ENCODE assay signal across 13 mouse cellular contexts in genomic region chr10:42238296-42238695, GRCm38 (mm10).
"Had no signal": no experiment of that assay in that cellular context is flagged by ENCODE, and none has a peak within 500 bp of the region (broad histone marks: within the 10 kb centered on the region; RNA-seq: fewer than 3 reads in every experiment).

No protein-coding gene starts in this region.

- H3K36me3 ChIP-seq: hindbrain, embryonic 15.5 days; limb, embryonic 12.5 days; midbrain, embryonic 12.5 days; stomach, embryonic 15.5 days had no signal

- H3K9me3 ChIP-seq: hindbrain, embryonic 15.5 days; kidney, embryonic 15.5 days; limb, embryonic 12.5 days; megakaryocyte, embryonic 14.5 days; midbrain, embryonic 12.5 days; stomach, embryonic 15.5 days had no signal

- H3K27me3 ChIP-seq: hindbrain, embryonic 15.5 days; kidney, embryonic 15.5 days; limb, embryonic 12.5 days; megakaryocyte, embryonic 14.5 days; midbrain, embryonic 12.5 days; stomach, embryonic 15.5 days had no signal

- ATAC-seq: intestine, embryonic 16.5 days had no signal

- DNase-seq: kidney, adult 2 months; kidney, postnatal 36 days; right cerebral cortex, postnatal 14 days; thymus, postnatal 36 days had no signal

- H3K27ac ChIP-seq: hindbrain, embryonic 15.5 days; kidney, embryonic 15.5 days; layer of hippocampus, adult 2 months; limb, embryonic 12.5 days; macrophage; midbrain, embryonic 12.5 days; stomach, embryonic 15.5 days had no signal

- H3K9ac ChIP-seq: hindbrain, embryonic 15.5 days; kidney, embryonic 15.5 days; limb, embryonic 12.5 days; midbrain, embryonic 12.5 days; stomach, embryonic 15.5 days had no signal

- H3K4me2 ChIP-seq: hindbrain, embryonic 15.5 days; kidney, embryonic 15.5 days; limb, embryonic 12.5 days; midbrain, embryonic 12.5 days; stomach, embryonic 15.5 days had no signal

- H3K4me1 ChIP-seq: hindbrain, embryonic 15.5 days had no signal

- H3K4me3 ChIP-seq: hindbrain, embryonic 15.5 days; kidney, embryonic 15.5 days; layer of hippocampus, adult 2 months; limb, embryonic 12.5 days; midbrain, embryonic 12.5 days; stomach, embryonic 15.5 days had no signal
